Mouse (Mus musculus) gastrocnemius, adult 8-10 months (tissue): ENCODE measurements around the gene Csl. TPM values are rescaled to one million over a fixed set of nuclear protein-coding genes. Genes with fewer than 3 reads are reported as not detected.

Source experiments
- DNase-seq, 2 experiments: peaks; one replicate each; pipeline ENCODE4 v3.0.0; 2022; ENCODE audit warnings: low spot score in 2 of 2
- total RNA-seq, 4 experiments: library from RNA; stranded (reverse); gene quantifications; 2 replicates each; pipeline ENCODE4 v1.2.4; 2022

The Csl gene
- 1 to 10 TPM; 1.5 to 1.9 (median 1.7) TPM for total RNA-seq

DNA sequence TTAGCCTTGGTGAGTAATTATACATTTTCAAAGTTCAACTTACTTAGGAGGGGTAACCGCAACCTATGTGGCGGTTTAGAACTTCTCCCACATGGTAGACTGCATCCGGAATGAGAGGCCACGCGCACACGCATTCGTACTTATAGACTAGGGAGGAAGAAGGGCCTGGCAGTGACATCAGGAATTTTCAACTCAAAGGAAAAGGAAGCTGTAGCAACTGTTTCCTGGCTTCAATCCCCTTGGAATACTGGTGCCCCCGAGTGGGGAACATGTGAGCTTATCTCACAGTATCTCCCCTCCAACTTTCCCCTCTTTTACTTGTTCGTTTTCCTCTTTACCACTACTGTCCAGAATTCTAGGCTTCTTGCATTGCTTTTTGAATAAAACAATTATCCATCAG is at the start of gene Csl:
Gene Csl, minus strand, starts transcription at position 101 of the 400 bp plus-strand sequence.
- DNase-seq: no peak

DNA sequence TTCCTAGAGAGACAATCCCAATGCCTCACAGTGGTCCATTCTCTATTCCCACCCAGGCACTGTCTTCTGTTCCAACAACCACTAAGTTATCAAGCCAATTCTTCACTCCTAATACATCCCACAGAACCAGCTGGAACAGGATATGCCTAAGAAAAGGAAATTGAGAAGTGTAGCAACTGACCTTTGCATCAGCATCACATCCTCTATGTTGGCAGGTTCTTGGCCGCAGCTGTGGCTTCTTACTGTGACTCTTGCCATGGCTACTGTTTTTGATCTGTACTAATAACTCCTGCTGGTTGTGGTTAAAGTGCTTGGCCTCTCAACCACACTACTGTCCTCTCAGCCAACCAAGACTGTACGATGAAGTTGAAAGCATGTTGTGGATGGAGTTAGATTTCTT is 30.0 kb upstream of the Csl start:
- no peak for DNase-seq

DNA sequence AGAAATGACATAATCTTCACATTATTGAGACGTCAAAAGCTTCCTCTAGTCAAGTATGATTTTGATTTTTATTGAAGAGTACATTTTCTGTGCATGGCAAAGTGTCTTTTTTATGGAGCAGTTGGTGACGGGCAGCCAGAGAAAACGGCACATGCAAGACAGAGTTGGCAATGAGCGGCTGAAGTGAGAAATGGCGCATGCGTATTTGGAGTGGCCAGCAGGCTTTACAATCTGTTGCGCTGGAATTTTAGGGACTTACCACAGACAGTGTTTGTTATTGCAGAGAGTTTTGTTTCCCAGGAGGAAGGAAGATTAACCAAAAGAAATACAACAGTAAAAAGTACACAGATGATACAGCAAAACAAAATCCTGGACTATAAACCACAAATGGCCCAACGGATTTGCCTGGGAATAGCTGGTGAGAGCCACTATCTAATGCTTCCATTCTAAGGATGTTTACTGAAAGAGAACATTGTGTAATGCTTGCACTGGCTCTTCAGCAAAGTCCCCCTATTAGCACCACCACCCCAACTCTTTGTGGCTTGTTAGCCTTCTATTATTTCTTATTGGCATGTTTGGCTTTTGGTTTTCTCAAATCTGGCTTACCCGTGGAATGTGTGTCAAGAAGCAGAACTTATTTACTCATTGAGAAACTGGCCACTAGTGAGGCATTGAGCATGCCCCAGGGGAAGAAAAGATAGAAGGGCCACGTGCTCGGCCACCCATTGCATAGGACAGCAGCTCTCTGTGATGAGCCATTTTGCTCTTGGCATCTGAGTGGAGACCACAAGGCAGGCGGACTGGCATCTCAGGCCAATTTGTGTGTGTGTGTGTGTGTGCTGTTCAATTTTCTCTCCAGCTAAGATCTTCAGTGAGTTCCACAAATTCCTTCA is 15.0 kb upstream of the Csl start:
- DNase-seq: no peak

GRCm38 (mm10) chr10:99750146-99750545 is 9.3 kb downstream of the Csl start:
- DNase-seq: no peak

- no peak for DNase-seq
These were observed 10.7 kb downstream of the Csl start for GRCm38 (mm10) chr10:99748668-99749260.

- no peak for DNase-seq
These were observed 11.4 kb downstream of the Csl start for GRCm38 (mm10) chr10:99748009-99748408.

- DNase-seq: no peak
These were observed 17.7 kb downstream of the Csl start for GRCm38 (mm10) chr10:99741609-99742280.

DNA sequence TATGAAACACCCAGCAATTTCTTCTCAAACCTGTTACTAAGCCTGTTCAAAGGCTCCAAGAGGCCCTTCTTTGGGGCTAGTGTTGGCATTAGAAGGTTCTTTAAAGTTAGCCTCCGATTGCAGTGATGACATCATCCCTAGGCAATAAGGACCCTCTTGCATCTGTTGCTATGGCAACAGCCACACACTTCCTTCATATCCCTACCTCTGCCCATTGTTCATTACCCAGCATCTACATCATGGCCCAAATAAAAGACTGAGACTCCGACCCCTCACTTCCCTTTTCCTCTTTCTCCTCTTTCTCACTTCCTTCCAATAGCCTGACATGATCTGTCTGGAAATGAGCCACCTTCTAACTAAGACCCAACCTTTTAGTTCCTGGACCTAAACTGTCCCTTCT is 46.3 kb downstream of the Csl start:
- no peak for DNase-seq

DNA sequence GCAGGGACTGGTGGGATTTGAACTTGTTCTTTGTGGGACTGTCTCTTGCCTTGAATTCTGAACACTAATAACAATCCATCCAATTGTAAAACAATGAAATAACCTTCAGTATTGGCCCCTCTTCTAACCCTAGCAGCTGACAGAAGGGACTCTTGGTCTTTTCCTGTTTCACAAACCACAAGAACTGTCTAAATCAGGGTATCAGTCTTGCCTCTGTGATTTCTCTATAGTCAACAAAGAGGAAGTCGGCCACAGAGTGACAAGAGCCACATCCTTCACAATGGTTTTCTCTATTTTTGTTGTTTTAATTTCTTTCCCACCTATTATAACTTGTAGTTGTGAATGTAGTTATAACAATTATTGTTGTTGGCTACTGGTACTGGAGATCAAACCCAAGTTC is 47.9 kb downstream of the Csl start:
- DNase-seq: no peak
